Mouse (Mus musculus) gastrocnemius, adult 2 months (tissue): ENCODE measurements at regions not wholly inside any gene's neighbourhood (a gene's known extent, or its start where the extent isn't known, plus 50 kb on each side); places are given as distances from the start of the nearest gene placed in this dataset.
"Not testable (repeated sequence)": the region's sequence is repeated elsewhere in the genome, so short reads cannot be mapped to it uniquely, and the experiment has no call there.

ENCODE experiments used
- DNase-seq: peaks from one replicate; pipeline ENCODE4 v3.0.0; 2022
- H3K27ac ChIP-seq: fragments of 200-600 bp; 2 replicates; pipeline ENCODE4 v1.8.1; 2022; ENCODE audit warnings: mild to moderate bottlenecking
- H3K4me3 ChIP-seq: fragments of 200-600 bp; 2 replicates; pipeline ENCODE4 v1.8.1; 2022; ENCODE audit warnings: mild to moderate bottlenecking, moderate library complexity
- CTCF ChIP-seq: fragments of 200-600 bp; IDR thresholded peaks from 2 replicates; pipeline ENCODE4 v1.8.1; 2022; ENCODE audit warnings: antibody characterized with exemption, mild to moderate bottlenecking, moderate library complexity
- intact Hi-C: fragments of 180-260 bp; cut with DNase I; formaldehyde crosslinking; loops from one replicate; pipeline ENCODE4 v1.15.1; 2025

DNA sequence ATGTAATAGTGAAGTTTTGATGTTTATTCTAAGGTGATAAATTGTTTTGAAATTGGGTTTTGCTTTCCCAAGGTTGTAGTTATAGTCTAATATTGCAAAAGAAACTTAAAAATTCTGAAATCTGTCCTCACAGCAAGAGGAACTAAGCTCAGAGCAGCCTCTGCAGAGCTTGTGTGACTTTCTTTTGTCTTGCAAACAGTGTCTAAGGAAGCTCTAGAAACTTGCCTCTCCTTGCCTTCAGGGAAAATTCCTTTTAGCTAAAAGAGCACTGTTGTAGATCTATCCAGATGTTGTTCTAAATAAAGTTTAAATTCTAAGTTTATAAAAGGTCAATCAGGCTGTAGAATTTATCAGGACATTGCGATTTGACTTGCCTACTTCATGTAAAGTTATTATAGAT is 681.2 kb downstream of the Dad1 start:
- intact Hi-C loops, result not testable (repeated sequence)

DNA sequence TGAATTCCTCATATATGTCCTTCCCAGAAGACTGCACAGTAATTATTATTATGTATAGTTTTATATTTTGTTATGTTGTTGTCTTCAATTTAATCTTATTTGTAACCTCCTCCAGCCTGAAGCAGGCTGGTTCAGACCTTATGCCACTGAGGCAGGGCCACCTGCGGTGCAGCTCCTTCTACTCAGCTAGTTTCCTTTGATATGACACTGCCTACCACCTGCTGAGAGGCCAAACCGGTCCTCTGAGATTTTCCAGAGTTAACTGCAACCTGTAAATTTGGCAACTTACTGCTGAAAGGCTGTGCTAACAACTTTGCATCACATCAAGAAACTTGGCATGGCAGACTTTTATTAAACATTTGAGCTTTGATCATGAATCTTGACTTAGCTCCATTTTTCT is 691.3 kb downstream of the Dad1 start:
- Histone ChIP-seq H3K27ac (no peak overlapping the region), H3K4me3 (no peak overlapping the region)
- TF ChIP-seq CTCF, result no peak
- intact Hi-C loops, result no loop called here
- DNase-seq, result no peak

More for the DNA sequence above, 681.2 kb downstream of the Dad1 start:
- not testable (repeated sequence) for H3K27ac ChIP-seq, DNase-seq, H3K4me3 ChIP-seq

DNA sequence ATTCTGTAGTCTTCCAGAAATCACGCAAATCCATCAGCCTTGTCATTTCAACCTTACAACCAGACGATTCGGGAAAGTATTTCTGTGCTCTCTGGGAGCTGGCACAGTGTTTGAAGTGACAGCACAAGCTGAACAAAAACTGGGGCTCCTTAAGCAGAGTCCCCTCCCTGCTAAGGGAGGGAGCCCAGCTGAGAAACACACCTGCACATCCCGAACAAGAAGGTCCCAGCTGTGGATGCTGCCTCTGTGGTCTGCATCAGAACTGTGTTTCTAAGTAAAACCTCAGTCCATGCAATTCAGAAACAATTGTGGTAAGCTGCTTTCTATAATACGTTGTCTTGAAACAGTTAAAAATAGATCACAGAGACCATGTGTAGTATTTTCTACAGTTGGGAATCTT is 693.8 kb downstream of the Dad1 start:
- DNase-seq, H3K4me3 ChIP-seq, intact Hi-C loops, H3K27ac ChIP-seq: not testable (repeated sequence)

DNA sequence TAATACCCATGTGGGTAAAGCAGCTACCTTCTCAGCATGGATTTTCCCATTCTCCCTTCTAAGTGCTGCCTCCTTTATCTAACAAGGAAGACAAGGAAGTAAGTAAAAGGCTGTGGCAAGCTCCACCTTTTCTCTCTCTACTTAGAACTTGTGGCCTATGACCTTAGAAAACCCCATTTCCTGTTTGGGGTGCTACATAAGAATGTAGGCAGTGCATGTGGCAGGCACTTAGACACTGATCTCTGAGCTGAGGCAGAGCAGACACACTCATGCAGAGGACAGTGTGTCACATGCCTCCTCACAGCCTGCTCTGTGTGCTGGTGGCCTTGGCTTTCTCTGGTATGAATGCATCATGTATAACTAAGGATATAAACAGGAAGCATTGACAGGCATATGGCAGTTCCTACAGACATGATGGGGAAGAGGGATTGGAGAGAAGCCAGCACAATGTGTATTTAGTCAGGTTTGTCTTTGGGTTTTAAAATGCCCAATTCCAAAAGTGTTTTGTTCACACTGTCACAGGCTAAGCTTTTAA is 694.5 kb downstream of the Dad1 start:
- H3K27ac ChIP-seq, intact Hi-C loops, H3K4me3 ChIP-seq, DNase-seq: not testable (repeated sequence)

DNA sequence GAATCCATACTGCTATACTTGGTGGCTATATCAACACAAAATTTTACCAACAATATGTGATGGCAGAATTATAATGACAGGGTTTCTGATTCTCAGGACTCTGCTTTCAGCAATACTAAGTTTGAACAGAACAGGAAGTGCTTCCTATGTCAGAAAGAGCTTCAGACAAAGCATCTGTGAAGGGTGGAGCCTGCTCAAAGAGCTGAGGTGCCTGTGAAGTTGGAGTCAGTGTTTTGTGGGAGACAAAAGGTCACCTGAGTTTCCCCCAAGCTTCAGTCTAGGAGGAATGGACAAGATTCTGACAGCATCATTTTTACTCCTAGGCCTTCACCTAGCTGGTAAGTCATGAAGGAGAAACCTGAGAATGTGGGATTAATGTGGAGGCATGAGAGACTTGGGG is 700.1 kb downstream of the Dad1 start:
- TF ChIP-seq CTCF, result no peak
- Histone ChIP-seq H3K4me3 (no peak overlapping the region), H3K27ac (no peak overlapping the region)
- DNase-seq, result no peak
- intact Hi-C loops, result no loop called here

DNA sequence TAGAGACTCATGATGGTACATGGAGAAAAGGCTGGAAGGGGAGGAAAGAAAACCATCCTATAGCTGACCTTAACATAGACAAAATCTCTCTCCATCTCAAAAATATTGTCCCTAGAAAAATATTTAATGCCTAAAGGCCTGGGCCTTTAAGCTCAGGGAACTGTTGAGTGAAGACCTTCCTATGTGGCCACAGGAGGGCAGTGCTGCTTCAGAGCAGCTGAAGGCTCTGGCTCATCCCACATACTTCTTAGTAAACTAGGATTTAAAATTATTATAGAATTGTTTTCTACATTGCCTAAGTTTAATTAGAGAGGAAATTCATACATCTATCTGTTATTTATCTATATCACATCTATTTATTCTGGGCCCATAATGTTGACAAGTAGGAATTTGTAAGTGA is 706.5 kb downstream of the Dad1 start:
- H3K4me3 ChIP-seq, H3K27ac ChIP-seq, intact Hi-C loops, DNase-seq: not testable (repeated sequence)

DNA sequence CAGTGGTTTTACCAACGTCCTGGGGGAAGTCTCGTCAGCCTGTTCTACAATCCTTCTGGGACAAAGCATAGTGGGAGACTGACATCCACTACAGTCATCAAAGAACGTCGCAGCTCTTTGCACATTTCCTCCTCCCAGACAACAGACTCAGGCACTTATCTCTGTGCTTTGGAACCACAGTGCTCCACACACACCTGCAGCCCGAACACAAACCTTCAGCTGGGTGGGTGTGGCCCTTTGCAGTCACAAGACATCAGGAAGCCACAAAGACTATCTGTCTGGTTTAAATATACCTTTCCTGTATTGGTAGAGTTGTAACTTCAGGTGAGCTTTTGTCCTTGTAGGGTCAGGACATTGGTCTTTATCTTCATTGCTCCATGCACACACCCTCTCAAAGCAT is 708.6 kb downstream of the Dad1 start:
- intact Hi-C loops, result no loop called here
- Histone ChIP-seq H3K4me3 (no peak overlapping the region), H3K27ac (no peak overlapping the region)
- DNase-seq, result no peak
- no peak for TF ChIP-seq CTCF

DNA sequence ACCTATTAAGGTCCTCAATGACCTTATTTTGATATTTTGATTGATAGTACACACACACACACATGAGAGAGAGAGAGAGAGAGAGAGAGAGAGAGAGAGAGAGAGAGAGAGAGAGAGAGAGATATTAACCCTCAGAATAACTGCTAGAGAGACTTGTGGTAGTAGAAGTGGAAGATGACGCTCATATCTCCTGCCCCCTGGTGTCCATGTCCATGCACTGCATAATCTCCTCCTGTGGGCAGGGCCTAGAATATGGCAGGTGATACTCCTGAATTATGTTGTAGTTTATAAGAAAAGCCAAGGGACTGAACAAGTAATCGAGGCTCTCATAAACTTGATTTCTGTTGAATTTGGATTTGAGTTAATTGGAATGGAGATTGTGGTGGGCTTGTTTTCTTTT is 712.3 kb downstream of the Dad1 start:
- intact Hi-C loops, H3K27ac ChIP-seq, H3K4me3 ChIP-seq, DNase-seq: not testable (repeated sequence)

DNA sequence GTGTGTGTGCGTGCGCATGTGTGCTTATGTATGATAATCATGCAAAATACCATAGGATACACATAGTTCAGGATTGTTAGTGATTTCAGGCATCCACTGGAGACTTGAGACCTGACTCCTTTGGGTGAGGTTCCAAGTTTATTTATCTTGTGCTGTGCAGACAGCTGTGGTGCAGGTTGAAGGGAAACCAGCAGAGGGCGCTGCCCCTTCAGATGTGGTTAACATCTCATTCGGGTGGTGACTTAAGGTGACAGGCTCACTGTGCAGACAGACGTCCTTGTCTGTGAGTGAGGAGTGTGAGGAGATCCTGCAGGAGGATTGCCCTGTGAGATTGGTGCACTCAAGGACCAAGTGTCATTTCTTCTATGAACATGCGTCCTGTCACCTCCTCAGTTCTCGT is 716.0 kb downstream of the Dad1 start:
- DNase-seq, H3K4me3 ChIP-seq, intact Hi-C loops, H3K27ac ChIP-seq: not testable (repeated sequence)

DNA sequence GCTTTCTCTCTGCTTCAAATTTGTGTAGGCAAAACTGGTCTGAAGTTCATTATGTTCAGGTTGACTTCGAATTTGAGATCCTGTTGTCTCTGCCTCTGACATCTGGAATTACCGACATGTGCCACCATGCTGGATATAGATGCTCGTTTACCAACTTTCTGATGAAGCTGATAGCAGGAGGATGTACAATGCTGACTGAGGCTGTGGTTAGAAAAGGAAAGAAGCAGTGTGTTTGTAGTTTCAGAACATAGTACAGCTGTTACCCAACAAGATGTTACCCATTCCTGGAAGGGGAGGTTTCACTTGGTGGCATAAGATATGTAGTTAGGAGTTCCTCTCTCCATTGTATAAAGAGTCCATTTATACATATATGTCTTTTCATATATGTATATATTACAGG is 730.5 kb downstream of the Dad1 start:
- intact Hi-C loops, result not testable (repeated sequence)

DNA sequence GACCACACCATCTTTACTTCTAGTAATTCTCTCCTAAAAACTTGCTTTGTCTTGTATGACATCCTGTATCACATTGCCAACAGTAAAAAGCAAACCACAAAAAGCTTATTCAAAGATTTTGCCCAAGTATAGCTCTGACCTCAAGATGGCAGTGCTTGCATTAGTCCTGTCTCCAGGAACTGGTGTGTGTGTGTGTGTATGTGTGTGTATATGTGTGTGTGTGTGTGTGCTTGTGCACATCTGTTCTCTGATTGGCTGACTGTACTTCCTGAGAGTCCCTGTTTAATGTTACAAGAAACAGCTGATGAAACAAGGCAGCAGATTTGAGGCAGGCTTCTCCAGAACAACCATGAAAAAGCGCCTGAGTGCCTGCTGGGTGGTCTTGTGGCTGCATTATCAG is 735.0 kb downstream of the Dad1 start:
- H3K4me3 ChIP-seq, DNase-seq, intact Hi-C loops, H3K27ac ChIP-seq: not testable (repeated sequence)

More for the DNA sequence above, 730.5 kb downstream of the Dad1 start:
- not testable (repeated sequence) for DNase-seq, H3K4me3 ChIP-seq, H3K27ac ChIP-seq

DNA sequence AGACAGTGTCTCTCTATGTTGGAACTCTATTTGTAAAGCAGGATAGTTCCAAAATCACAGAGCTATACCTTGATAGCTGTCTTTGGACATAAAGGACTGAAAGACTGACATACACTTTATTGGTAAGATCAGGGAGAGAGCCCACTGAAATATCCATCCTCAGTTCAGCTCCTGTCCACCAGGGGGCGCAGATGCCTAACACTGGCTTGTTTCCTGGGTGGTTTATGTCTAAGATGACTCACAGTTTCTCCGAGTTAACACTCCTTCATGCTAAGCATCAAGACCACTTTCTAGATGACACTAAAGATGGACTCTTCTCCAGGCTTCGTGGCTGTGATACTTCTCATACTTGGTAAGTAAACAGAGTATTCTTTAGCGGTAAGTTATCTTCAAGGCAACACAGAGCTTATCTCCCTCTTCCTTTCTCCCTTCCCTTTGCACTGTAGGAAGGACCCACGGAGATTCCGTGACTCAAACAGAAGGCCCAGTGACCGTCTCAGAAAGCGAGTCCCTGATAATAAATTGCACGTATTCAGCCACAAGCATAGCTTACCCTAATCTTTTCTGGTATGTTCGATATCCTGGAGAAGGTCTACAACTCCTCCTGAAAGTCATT is 737.2 kb downstream of the Dad1 start:
- H3K4me3 ChIP-seq, DNase-seq, H3K27ac ChIP-seq, intact Hi-C loops: not testable (repeated sequence)

DNA sequence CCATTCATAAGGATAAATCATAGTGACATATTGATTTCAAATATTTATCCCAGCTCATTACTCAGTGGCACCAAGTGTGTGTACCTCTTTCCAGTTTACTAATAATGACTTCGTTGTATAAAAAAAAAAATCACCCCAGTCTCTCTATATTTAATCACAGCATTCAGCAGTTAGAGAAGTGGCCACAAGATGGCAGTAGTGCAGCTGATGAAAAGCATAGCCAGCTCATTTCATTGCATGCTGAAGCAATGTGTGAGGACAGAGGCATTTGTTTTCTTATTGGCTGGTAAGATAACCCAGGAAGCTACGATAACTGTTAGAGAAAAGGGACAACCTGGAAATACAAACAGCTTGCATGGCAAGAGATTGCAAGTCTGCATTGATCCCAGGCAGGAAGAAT is 748.5 kb downstream of the Dad1 start:
- not testable (repeated sequence) for DNase-seq, H3K27ac ChIP-seq
- TF ChIP-seq CTCF, result peak; percentile 40; the same call in 1 of the 2 replicates

DNA sequence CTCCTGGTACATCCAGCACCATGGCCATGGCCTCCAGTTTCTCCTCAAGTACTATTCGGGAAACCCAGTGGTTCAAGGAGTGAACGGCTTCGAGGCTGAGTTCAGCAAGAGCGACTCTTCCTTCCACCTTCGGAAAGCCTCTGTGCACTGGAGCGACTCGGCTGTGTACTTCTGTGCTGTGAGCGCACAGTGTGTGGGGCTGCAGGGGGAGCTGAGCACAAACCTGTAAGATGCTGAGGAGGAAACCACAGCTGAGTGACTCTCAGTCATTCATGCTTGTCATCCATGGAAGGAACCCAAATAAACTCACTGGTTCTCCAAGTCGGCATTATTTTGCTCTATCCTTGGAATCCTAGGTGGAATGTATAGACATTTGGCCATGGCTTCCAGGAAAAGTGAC is 765.5 kb downstream of the Dad1 start:
- H3K4me3 ChIP-seq, DNase-seq, H3K27ac ChIP-seq, intact Hi-C loops: not testable (repeated sequence)

More for the DNA sequence above, 748.5 kb downstream of the Dad1 start:
- H3K4me3 ChIP-seq, intact Hi-C loops: not testable (repeated sequence)
